26 mouse cellular contexts compared by ENCODE assay signal in the genomic region with DNA sequence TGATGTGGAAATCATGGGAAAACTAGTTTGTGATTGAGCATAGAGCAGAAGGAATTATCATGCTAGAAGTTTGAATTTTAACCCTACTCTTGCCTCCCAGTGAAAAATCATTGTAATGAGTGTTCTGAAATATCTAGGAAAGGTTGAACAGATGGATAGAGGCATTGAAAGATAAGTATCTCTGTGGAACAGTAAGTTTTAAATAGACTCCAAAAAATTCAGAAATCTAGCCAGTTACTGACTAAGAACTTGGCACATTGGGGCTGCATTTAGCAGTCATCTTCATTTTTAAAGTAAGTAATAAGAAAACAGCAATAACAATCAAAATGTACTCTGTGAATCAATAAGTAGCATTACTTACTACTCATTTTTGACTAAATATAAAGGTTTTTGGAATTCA.
"Had no signal": no experiment of that assay in that cellular context is flagged by ENCODE, and none has a peak within 500 bp of the region (broad histone marks: within the 10 kb centered on the region; RNA-seq: fewer than 3 reads in every experiment).

No protein-coding gene starts in this region.

- H3K9me3 ChIP-seq: heart, embryonic 10.5 days; heart, embryonic 12.5 days; hindbrain, embryonic 10.5 days; hindbrain, embryonic 12.5 days; intestine, embryonic 15.5 days; limb, embryonic 10.5 days; limb, embryonic 12.5 days; liver, embryonic 13.5 days had no signal

- H3K4me3 ChIP-seq: gastrocnemius, adult 2 months; heart, embryonic 10.5 days; heart, embryonic 12.5 days; hindbrain, embryonic 10.5 days; hindbrain, embryonic 12.5 days; intestine, embryonic 15.5 days; limb, embryonic 10.5 days; limb, embryonic 12.5 days; liver, embryonic 13.5 days had no signal

- DNase-seq: gastrocnemius, adult 2 months; gastrocnemius, postnatal 10 days; gastrocnemius, postnatal 25 days; heart, adult 18-20 months; heart, postnatal 10 days; heart, postnatal 4 days; kidney, adult 18-20 months; kidney, adult 8-10 months; kidney, postnatal 10 days; kidney, postnatal 25 days; kidney, postnatal 4 days; layer of hippocampus, adult 9-11 months; liver; liver, embryonic 13.5 days had no signal

- H3K27ac ChIP-seq: gastrocnemius, adult 2 months; heart, embryonic 10.5 days; hindbrain, embryonic 10.5 days; hindbrain, embryonic 12.5 days; hindbrain, embryonic 14.5 days; intestine, embryonic 15.5 days; limb, embryonic 10.5 days; limb, embryonic 12.5 days; liver, embryonic 13.5 days had no signal

- H3K36me3 ChIP-seq: heart, embryonic 10.5 days; heart, embryonic 12.5 days; hindbrain, embryonic 10.5 days; hindbrain, embryonic 12.5 days; intestine, embryonic 15.5 days; limb, embryonic 10.5 days; limb, embryonic 12.5 days; liver, embryonic 13.5 days had no signal

- H3K4me2 ChIP-seq: heart, embryonic 12.5 days; hindbrain, embryonic 12.5 days; hindbrain, embryonic 14.5 days; intestine, embryonic 15.5 days; limb, embryonic 12.5 days; liver, embryonic 11.5 days; liver, embryonic 13.5 days had no signal

- H3K9ac ChIP-seq: heart, embryonic 12.5 days; hindbrain, embryonic 12.5 days; hindbrain, embryonic 14.5 days; intestine, embryonic 15.5 days; limb, embryonic 12.5 days; liver, embryonic 13.5 days had no signal

- ATAC-seq: hindbrain, embryonic 16.5 days; inflammation-experienced regulatory T-cells, adult 6 months; intestine, embryonic 15.5 days; intestine, postnatal 0 days had no signal

- H3K4me1 ChIP-seq: heart, embryonic 10.5 days; heart, embryonic 12.5 days; hindbrain, embryonic 10.5 days; hindbrain, embryonic 12.5 days; intestine, embryonic 15.5 days; limb, embryonic 10.5 days; limb, embryonic 12.5 days; liver, embryonic 13.5 days had no signal

- H3K27me3 ChIP-seq: heart, embryonic 12.5 days; hindbrain, embryonic 12.5 days; intestine, embryonic 15.5 days; limb, embryonic 12.5 days; liver, embryonic 13.5 days had no signal
